Mouse (Mus musculus) heart, embryonic 11.5 days (tissue): ENCODE measurements around the gene Pla2g2c. TPM values are rescaled to one million over a fixed set of nuclear protein-coding genes. Genes with fewer than 3 reads are reported as not detected.
A peak's percentile ranks its signal among the peaks of the same experiment; 100 is the strongest.

ENCODE experiments used
- ATAC-seq: fragments of 200-750 bp; cut with Nextera tagmentation; replicated peaks from 2 replicates; pipeline ENCODE4 v1.8.0; 2017; ENCODE audit warnings: moderate library complexity; ENCODE audit not compliant: insufficient number of reproducible peaks, low FRiP score, low TSS enrichment
- H3K27ac ChIP-seq: fragments of 300-500 bp; sonication (generic); 2 replicates; pipeline ENCODE4 v1.5.1; 2014; ENCODE audit warnings: mild to moderate bottlenecking, low read depth, low read length
- H3K27me3 ChIP-seq: fragments of 300-500 bp; sonication (generic); 2 replicates; pipeline ENCODE4 v1.6.1; 2014; ENCODE audit warnings: mild to moderate bottlenecking, low read length, mixed read lengths; ENCODE audit not compliant: control insufficient read depth, insufficient read depth
- H3K36me3 ChIP-seq: fragments of 300-500 bp; sonication (generic); 2 replicates; pipeline ENCODE4 v1.6.1; 2014; ENCODE audit warnings: mild to moderate bottlenecking, low read length, moderate library complexity, mixed read lengths; ENCODE audit not compliant: control insufficient read depth, insufficient read depth
- H3K4me1 ChIP-seq: fragments of 300-500 bp; sonication (generic); 2 replicates; pipeline ENCODE4 v1.6.1; 2014; ENCODE audit warnings: low read length; ENCODE audit not compliant: control insufficient read depth, insufficient read depth
- H3K4me2 ChIP-seq: fragments of 300-500 bp; sonication (generic); 2 replicates; pipeline ENCODE4 v1.6.1; 2014; ENCODE audit warnings: mild to moderate bottlenecking, moderate library complexity
- H3K4me3 ChIP-seq: fragments of 300-500 bp; sonication (generic); 2 replicates; pipeline ENCODE4 v1.5.1; 2014; ENCODE audit warnings: low read depth, low read length
- H3K9ac ChIP-seq: fragments of 300-500 bp; sonication (generic); 2 replicates; pipeline ENCODE4 v1.6.1; 2014; ENCODE audit warnings: mild to moderate bottlenecking, low read depth, low read length, moderate library complexity
- H3K9me3 ChIP-seq: fragments of 300-500 bp; sonication (generic); replicated peaks from 2 replicates; pipeline ENCODE4 v1.6.1; 2016; ENCODE audit warnings: low read length; ENCODE audit not compliant: control insufficient read depth
- WGBS: fragments of 180-500 bp; shearing (Covaris S2); extraction: QIAGEN DNeasy Blood & Tissue Kit; methylation state at CpG from one replicate; pipeline ENCODE4 v1.1.7; 2014; ENCODE audit not compliant: insufficient replicate concordance; 5-methylcytosine and 5-hydroxymethylcytosine counted together
- polyA plus RNA-seq: library from polyadenylated mRNA; unstranded; fragments of >200 nt; fragmentation: Nextera tagmentation; extraction: Ambion mirVana; gene quantifications from 2 replicates; pipeline ENCODE4 v1.2.1, GENCODE M21; 2014

The Pla2g2c gene
- 0.31 and 0.52 TPM in 2 replicates for polyA plus RNA-seq

DNA sequence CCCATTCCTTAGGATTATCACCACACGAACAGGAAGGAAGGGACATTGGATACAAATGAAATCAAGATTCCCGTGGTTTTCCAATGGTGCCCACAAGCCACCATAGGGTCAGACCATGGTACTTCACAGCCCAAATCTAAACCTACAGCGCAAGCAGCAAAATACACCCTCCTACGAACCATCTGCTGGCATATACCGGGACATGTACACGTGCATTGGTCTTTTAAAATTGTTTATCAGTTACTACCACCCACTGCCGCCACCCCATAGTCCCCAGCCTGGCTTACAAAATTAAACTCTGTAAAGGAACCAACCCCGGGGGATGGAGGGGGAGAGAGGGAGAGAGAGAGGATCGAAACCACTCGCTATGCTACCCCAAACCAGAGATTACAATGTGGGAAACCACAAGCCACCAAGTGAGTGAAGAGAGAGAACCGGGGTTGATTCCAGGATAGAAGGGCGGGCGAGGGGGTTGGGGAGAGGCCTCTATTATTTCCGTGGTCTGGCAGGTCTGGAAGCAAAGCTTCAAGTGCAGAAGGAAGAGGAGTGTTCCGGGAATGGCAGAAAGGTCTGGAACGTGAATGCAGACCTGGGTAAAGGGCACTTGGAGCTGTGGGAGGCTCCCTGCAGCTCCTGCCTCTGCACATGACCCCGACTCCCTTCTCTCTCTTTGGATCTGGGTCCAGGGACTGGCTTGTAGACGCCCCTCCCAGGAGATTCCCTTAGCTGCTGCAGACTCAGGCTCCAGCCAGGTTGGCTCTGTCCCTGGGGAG is at the start of gene Pla2g2c:
Pla2g2c (plus strand) TSS at position 439 of the 773 bp plus-strand sequence.
- 0 out of 2 replicates have a peak, but pooled peaks cover 3% of the 10 kb centered on the region for H3K27me3 ChIP-seq
- H3K9me3 ChIP-seq: no peaks in the 10 kb centered on the region
- ATAC-seq: 0 out of 2 replicates have a peak, but pooled peaks have one; percentile 18
- peak within 1 kb of the TSS; percentile 10 for H3K4me3 ChIP-seq
- H3K4me2 ChIP-seq: peak within 1 kb of the TSS; percentile 54
- H3K4me1 ChIP-seq: peaks cover 22% of the 10 kb centered on the region
- H3K9ac ChIP-seq: peak within 1 kb of the TSS; percentile 35; the same call in 1 of the 2 replicates
- no peaks in the 10 kb centered on the region; the same call in 1 of the 2 replicates for H3K36me3 ChIP-seq
- peak within 1 kb of the TSS; percentile 54 for H3K27ac ChIP-seq
- whole genome bisulfite sequencing: 42% methylated on average over 18 of the region's 18 CpGs

DNA sequence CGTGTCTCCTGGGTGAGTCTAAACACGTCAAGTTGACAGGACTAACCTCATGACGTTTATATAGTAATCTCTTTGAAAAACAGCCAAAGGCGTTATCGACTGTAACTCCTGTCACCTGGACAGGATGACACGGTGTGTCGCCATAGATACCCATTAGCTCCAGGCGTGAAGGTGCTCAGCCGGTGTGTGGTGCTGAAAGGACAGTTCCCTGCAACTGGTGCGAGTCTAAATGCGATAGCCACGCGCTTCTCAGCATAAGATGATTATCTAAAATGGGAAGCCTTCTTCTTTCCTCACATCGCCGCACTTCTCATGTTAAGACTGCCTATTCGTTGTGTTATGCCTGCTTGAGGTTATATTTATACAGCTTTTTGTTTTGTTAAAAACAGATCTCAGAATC is 48.1 kb upstream of the Pla2g2c start:
- H3K9me3 ChIP-seq: no peaks in the 10 kb centered on the region
- WGBS: 11% methylated on average over 16 of the region's 16 CpGs

DNA sequence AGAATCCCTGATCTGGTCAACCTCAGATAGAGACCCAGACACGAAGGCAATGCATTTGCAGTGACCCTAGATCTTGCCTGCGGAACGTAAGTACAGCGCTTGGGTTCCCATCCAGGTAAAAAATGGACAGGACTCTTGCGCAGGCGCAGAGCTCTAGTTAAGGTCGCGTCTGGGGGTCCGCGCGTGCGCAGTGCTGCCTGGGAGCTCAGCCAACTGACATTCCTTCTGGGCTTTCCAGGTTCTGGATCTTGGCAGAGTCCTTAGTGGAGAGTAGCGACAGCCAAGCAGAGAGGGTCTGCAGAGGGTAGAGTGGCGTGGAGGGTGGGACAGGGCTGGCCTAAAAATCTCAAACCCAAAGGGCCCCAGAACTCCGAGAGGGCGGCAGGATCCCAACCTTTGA is 47.0 kb upstream of the Pla2g2c start:
- Histone ChIP-seq H3K9me3 (no peaks in the 10 kb centered on the region), H3K27ac (no peak overlapping the region), H3K9ac (no peak overlapping the region), H3K4me1 (no peaks in the 10 kb centered on the region), H3K4me2 (no peak overlapping the region), H3K27me3 (peaks cover 28% of the 10 kb centered on the region), H3K4me3 (no peak overlapping the region), H3K36me3 (no peaks in the 10 kb centered on the region)
- no peak for ATAC-seq
- WGBS: 20% methylated on average over 16 of the region's 16 CpGs

More for the DNA sequence above, 48.1 kb upstream of the Pla2g2c start:
- Histone ChIP-seq H3K9ac (no peak overlapping the region), H3K4me3 (no peak overlapping the region), H3K27me3 (peaks cover 28% of the 10 kb centered on the region), H3K36me3 (no peaks in the 10 kb centered on the region), H3K4me2 (no peak overlapping the region), H3K27ac (no peak overlapping the region), H3K4me1 (no peaks in the 10 kb centered on the region)
- ATAC-seq: no peak

DNA sequence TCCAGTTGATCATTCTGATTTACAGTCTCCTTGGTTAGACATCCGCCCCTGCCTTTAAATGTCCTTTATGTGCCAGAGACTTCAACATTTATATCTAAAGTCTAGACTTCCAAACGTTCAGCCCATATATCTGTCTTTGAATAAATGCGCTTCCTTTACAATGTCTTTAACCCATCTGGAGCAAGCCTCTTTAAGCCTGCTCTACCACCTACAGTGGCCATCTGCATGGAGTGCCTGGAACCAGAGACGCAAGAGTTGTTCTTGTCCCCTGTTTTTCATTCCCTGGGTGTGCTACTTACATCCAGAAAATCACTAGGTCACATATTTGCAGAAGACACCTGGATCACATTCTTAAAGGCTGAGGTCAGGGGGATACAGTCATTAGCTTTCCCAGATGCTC is 44.5 kb upstream of the Pla2g2c start:
- 70% methylated on average over 4 of the region's 4 CpGs for WGBS
- Histone ChIP-seq H3K36me3 (no peaks in the 10 kb centered on the region), H3K4me2 (no peak overlapping the region), H3K4me3 (no peak overlapping the region), H3K4me1 (no peaks in the 10 kb centered on the region), H3K9ac (no peak overlapping the region), H3K27ac (no peak overlapping the region), H3K27me3 (peaks cover 23% of the 10 kb centered on the region), H3K9me3 (no peaks in the 10 kb centered on the region)
- ATAC-seq: no peak

GRCm38 (mm10) chr4:138682760-138683159 is 41.8 kb upstream of the Pla2g2c start:
- 65% methylated on average over 2 of the region's 2 CpGs for whole genome bisulfite sequencing
- H3K27me3 ChIP-seq: peaks cover 9% of the 10 kb centered on the region

DNA sequence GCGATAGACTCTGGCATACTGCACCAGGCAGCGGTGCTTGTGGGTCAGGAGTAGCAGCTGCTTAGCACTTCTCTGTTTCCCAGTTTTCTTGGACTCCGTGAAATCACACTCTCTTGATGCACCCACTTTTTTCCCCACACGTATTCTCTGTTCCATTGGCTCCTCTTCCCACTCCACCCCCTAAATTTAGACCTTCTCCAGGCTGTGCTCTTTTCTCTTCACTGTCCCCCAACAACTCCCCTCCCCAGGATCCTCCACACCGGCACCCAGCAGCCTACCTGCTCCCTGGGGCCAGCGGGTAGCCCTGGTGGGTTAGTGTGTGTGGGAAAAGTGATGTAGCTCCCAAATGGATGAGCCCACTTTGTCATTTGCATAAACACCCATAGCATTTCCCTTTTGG is 38.8 kb upstream of the Pla2g2c start:
- peaks cover 25% of the 10 kb centered on the region for H3K27me3 ChIP-seq
- 67% methylated on average over 6 of the region's 6 CpGs for WGBS

More at GRCm38 (mm10) chr4:138682760-138683159, 41.8 kb upstream of the Pla2g2c start:
- Histone ChIP-seq H3K4me2 (no peak overlapping the region), H3K27ac (no peak overlapping the region), H3K4me3 (no peak overlapping the region), H3K36me3 (no peaks in the 10 kb centered on the region), H3K9ac (no peak overlapping the region), H3K9me3 (no peaks in the 10 kb centered on the region), H3K4me1 (no peaks in the 10 kb centered on the region)
- ATAC-seq: no peak

GRCm38 (mm10) chr4:138689094-138689512 is 35.5 kb upstream of the Pla2g2c start:
- no peak for ATAC-seq
- no peak overlapping the region for H3K9ac ChIP-seq
- no peak overlapping the region for H3K27ac ChIP-seq
- H3K4me3 ChIP-seq: no peak overlapping the region
- peaks cover 46% of the 10 kb centered on the region for H3K27me3 ChIP-seq
- no peaks in the 10 kb centered on the region for H3K4me1 ChIP-seq
- H3K9me3 ChIP-seq: no peaks in the 10 kb centered on the region
- no peak overlapping the region for H3K4me2 ChIP-seq
- no peaks in the 10 kb centered on the region for H3K36me3 ChIP-seq
- WGBS: 19% methylated on average over 3 of the region's 3 CpGs

More for the DNA sequence above, 38.8 kb upstream of the Pla2g2c start:
- H3K36me3 ChIP-seq: no peaks in the 10 kb centered on the region
- no peak for ATAC-seq
- no peak overlapping the region for H3K4me3 ChIP-seq
- no peak overlapping the region for H3K4me2 ChIP-seq
- H3K4me1 ChIP-seq: no peaks in the 10 kb centered on the region
- H3K27ac ChIP-seq: no peak overlapping the region
- H3K9me3 ChIP-seq: no peaks in the 10 kb centered on the region
- H3K9ac ChIP-seq: no peak overlapping the region

GRCm38 (mm10) chr4:138690561-138690960 is 34.0 kb upstream of the Pla2g2c start:
- Histone ChIP-seq H3K27me3 (peaks cover 48% of the 10 kb centered on the region), H3K4me1 (no peaks in the 10 kb centered on the region), H3K9me3 (no peaks in the 10 kb centered on the region), H3K4me3 (no peak overlapping the region), H3K4me2 (no peak overlapping the region), H3K36me3 (no peaks in the 10 kb centered on the region), H3K9ac (no peak overlapping the region), H3K27ac (no peak overlapping the region)
- WGBS: 5% methylated on average over 4 of the region's 4 CpGs
- no peak for ATAC-seq
